Mouse (Mus musculus): ENCODE data around the gene Qdpr.

GRCm38 (mm10) chr5:45426416-45427034 is 23.5 kb downstream of the Qdpr start:
- no peak for TF ChIP-seq MYOD1 (IDR thresholded peaks at IDR 0.05; ENCODE audit: control insufficient read depth, insufficient read length, low read depth)
- TF ChIP-seq CTCF (IDR thresholded peaks at IDR 0.05; ENCODE audit: control insufficient read depth, insufficient read depth, insufficient read length) = no peak
- no peak for TF ChIP-seq USF1 (IDR thresholded peaks at IDR 0.05; ENCODE audit: low read depth)
- no peak for TF ChIP-seq MYOG (IDR thresholded peaks at IDR 0.05; ENCODE audit: control insufficient read depth, extremely low read depth, insufficient read length)
- TF ChIP-seq CEBPB (IDR thresholded peaks at IDR 0.05; ENCODE audit: low read depth) = no peak
- TF ChIP-seq MAX (IDR thresholded peaks at IDR 0.05) = no peak
